Mouse (Mus musculus) left cerebral cortex, adult 11 months (tissue): ENCODE measurements around the gene Ddx23.

ENCODE experiments used
- DNase-seq: peaks from one replicate; pipeline ENCODE4 v3.0.0; 2022; ENCODE audit warnings: low spot score

The Ddx23 gene

GRCm38 (mm10) chr15:98608058-98608783 is 54.5 kb downstream of the Ddx23 start:
- DNase-seq: no peak

DNA sequence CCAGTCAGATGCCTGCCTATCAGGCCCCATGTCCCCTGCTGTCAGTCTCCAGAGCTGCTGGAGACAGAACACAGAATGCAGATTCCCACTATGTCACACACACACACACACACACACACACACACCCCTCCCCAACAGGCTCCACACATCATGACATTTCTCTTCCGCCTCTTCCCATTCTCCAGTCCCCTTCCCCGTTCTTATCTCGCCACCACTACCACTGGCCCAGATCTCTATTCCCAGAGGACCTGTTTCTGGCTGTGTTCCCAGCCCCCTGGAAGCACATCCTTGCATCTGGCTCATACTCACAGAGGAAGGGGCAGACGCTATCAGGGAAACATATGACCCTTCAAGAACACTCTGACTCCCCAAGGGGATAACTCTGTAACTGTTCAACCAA is 55.1 kb downstream of the Ddx23 start:
- no peak for DNase-seq

DNA sequence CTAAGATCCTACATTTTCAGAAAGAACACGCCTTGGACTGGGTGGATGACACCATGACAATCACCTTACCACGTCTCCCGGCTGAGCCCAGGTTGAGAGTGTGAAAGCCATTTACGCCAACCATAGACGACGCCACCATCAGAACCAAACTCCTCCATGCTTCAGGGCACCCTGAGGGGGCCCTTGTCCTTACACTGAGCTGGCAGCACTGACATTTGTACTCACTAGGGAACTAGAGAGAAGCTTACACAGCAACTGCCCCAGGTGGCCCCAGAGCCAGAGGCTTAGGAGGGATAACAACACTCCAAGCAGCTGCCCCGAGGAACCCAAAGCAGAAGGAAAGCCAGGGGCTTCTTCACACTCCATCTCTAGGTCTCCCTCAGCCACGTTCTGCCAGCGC is 56.0 kb downstream of the Ddx23 start:
- no peak for DNase-seq

- DNase-seq: no peak
Observed at GRCm38 (mm10) chr15:98606051-98606536, 56.6 kb downstream of the Ddx23 start.

DNA sequence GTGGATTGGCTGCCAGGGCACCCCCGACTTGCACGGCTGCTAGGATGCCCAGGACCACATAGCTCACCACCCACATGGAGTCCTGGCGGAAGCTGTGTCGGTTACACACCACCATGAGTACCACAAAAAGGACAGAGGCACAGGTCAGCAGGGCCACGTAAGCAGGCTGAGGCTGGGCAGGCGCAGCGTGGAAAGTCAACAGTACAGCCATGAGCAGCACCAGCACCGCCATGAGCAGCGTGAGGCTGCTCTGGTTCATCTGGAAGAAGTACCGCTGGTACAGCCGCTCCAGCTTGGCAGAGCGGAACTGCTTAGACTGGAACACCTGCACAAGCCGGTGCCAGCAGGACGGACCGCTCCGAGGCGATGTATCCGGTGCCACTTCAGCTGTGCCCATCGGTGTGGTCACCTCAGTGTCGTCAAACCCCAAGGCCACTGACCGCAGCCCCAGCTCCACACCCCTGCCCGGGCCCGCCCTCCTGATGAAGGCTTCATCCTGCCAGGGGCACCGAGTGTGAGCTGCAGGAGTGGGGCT is 58.6 kb downstream of the Ddx23 start:
- no peak for DNase-seq

- DNase-seq: no peak
Observed at GRCm38 (mm10) chr15:98602921-98603458, 59.7 kb downstream of the Ddx23 start.

DNA sequence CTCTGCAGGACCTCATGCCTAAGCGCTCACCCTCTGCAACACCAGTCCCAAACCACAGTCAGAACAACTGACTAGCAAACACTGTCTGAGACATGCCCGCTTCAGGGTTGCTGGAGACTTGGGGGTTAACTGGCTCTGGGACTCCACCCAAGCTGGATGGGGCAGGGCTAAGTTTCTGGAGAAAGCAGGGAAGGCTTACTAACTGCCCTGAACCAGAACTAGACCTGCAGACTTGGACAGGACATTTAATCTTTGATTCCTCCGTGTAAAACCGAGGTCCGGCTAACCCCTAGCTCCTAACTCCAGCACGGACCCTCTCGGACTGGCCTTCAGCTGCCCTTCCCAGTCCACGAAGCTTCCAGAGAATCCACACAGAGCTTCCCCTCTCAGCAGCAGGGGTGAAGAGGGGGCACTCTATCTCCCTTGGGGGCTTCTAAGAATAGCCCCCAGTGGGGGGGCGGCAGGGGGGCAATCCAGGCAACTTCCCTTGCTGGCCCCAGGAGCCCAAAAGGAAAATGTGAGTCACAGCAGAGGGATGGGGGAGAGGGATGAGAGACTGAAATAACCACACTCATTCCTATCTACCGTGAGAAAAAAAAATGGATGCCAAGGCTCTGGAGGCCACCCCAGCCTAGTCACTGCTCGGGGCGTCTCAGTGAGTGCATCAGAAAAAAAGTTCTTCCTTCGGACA is 60.4 kb downstream of the Ddx23 start:
- DNase-seq: no peak

DNA sequence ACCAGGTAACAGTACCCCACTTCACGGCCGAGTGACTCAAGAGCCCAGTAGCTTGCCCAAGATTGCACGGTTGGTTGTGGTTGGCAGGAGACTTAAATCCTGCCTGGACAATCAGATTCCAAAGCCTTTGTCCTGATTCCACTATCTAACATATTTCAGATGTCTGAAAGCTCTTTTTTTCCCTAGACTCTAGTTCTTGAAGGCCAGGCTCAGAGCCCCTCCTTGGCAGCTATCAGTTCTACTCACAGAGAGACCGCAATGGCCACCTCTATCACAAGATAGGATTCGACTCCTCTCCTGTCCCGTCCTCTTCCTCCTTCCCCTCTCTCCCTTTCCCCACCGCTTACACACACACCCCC is 60.9 kb downstream of the Ddx23 start:
- no peak for DNase-seq

DNA sequence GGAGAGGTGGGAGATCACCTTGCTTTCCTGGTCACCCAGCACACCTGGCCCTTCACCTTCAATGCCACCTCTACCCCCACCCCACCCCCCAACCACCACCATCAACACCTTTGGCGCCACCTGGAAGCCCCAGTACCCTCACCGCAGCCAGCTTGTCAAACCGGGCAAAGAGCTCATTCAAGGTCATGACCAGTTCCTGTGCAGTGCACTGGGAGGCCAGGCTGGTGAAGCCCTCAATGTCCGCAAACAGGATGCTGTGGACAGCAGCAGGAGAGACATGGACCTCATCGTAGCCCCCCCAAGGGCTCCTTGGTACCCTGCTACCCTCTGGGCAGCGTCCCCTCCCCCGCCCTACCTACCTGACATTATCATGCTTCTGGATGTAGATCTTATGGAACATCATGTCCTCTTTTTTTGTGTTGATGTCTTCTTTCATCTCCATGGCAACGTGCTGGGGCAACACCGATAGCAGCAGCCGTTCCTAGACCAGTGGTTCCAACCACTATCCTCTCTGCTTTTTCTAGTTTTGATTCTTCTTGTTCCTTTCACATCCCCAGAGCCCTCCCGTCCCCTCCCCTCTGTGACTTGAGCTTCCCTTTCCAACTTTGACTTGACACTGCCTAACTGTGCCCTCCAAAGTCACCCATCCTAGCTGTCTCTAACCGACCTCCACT is 62.5 kb downstream of the Ddx23 start:
- DNase-seq: no peak

- DNase-seq: no peak
Observed at GRCm38 (mm10) chr15:98596609-98597008, 66.1 kb downstream of the Ddx23 start.
